Mouse (Mus musculus): ENCODE measurements at regions not wholly inside any gene's neighbourhood (a gene's known extent, or its start where the extent isn't known, plus 50 kb on each side); places are given as distances from the start of the nearest gene placed in this dataset.

- H3K27me3 ChIP-seq, result no peaks in the 10 kb centered on the region
- H3K27ac ChIP-seq (replicated peaks), result no peak overlapping the region
- WGBS, result 63% methylated on average over 4 of the region's 4 CpGs
These were observed 345.1 kb upstream of the Adamts9 start for GRCm38 (mm10) chr6:93288421-93288820.

GRCm38 (mm10) chr6:93285796-93286195, 342.5 kb upstream of the Adamts9 start:
- Histone ChIP-seq H3K4me1 (peaks cover 10% of the 10 kb centered on the region; the same call in 1 of the 2 replicates), H3K27ac (replicated peaks) (no peak overlapping the region), H3K4me3 (no peak overlapping the region), H3K4me2 (replicated peaks) (no peak overlapping the region), H3K27me3 (no peaks in the 10 kb centered on the region), H3K9ac (replicated peaks) (no peak overlapping the region), H3K36me3 (no peaks in the 10 kb centered on the region), H3K9me3 (no peaks in the 10 kb centered on the region)
- WGBS, result 90% methylated on average over 2 of the region's 2 CpGs
- ATAC-seq (ENCODE audit: low FRiP score, low read depth), result no peak

More at GRCm38 (mm10) chr6:93288421-93288820, 345.1 kb upstream of the Adamts9 start:
- Histone ChIP-seq H3K9me3 (no peaks in the 10 kb centered on the region), H3K36me3 (no peaks in the 10 kb centered on the region), H3K4me2 (replicated peaks) (no peak overlapping the region), H3K9ac (replicated peaks) (no peak overlapping the region), H3K4me3 (no peak overlapping the region), H3K4me1 (no peaks in the 10 kb centered on the region)
- no peak for ATAC-seq (ENCODE audit: low FRiP score, low read depth)

- no peaks in the 10 kb centered on the region for H3K27me3 ChIP-seq
- H3K4me1 ChIP-seq, result peaks cover 11% of the 10 kb centered on the region; the same call in 1 of the 2 replicates
- no peak overlapping the region for H3K27ac ChIP-seq (replicated peaks)
- no peaks in the 10 kb centered on the region for H3K36me3 ChIP-seq
- no peak for ATAC-seq (ENCODE audit: low FRiP score, low read depth)
- 81% methylated on average over 1 of the region's 1 CpGs for WGBS
- no peaks in the 10 kb centered on the region for H3K9me3 ChIP-seq
- no peak overlapping the region for H3K4me3 ChIP-seq
- H3K9ac ChIP-seq (replicated peaks), result no peak overlapping the region
- H3K4me2 ChIP-seq (replicated peaks), result no peak overlapping the region
These were observed 338.2 kb upstream of the Adamts9 start for GRCm38 (mm10) chr6:93281530-93281929.

- 84% methylated on average over 12 of the region's 12 CpGs for WGBS
These were observed 330.7 kb upstream of the Adamts9 start for GRCm38 (mm10) chr6:93273917-93274513.

GRCm38 (mm10) chr6:93272206-93272605, 328.9 kb upstream of the Adamts9 start:
- Histone ChIP-seq H3K36me3 (no peaks in the 10 kb centered on the region), H3K4me3 (no peak overlapping the region), H3K4me1 (no peaks in the 10 kb centered on the region), H3K9me3 (no peaks in the 10 kb centered on the region), H3K9ac (replicated peaks) (no peak overlapping the region), H3K27ac (replicated peaks) (no peak overlapping the region), H3K27me3 (no peaks in the 10 kb centered on the region), H3K4me2 (replicated peaks) (no peak overlapping the region)
- WGBS, result 59% methylated on average over 4 of the region's 4 CpGs
- ATAC-seq (ENCODE audit: low FRiP score, low read depth), result no peak

More at GRCm38 (mm10) chr6:93273917-93274513, 330.7 kb upstream of the Adamts9 start:
- ATAC-seq (ENCODE audit: low FRiP score, low read depth), result no peak
- H3K9me3 ChIP-seq, result no peaks in the 10 kb centered on the region
- no peaks in the 10 kb centered on the region for H3K4me1 ChIP-seq
- no peaks in the 10 kb centered on the region for H3K36me3 ChIP-seq
- no peak overlapping the region for H3K4me2 ChIP-seq (replicated peaks)
- H3K9ac ChIP-seq (replicated peaks), result no peak overlapping the region
- H3K27ac ChIP-seq (replicated peaks), result no peak overlapping the region
- H3K4me3 ChIP-seq, result no peak overlapping the region
- no peaks in the 10 kb centered on the region for H3K27me3 ChIP-seq

- Histone ChIP-seq H3K27ac (replicated peaks) (no peak overlapping the region), H3K9me3 (no peaks in the 10 kb centered on the region), H3K4me2 (replicated peaks) (no peak overlapping the region), H3K27me3 (no peaks in the 10 kb centered on the region), H3K4me1 (no peaks in the 10 kb centered on the region), H3K36me3 (no peaks in the 10 kb centered on the region), H3K4me3 (no peak overlapping the region), H3K9ac (replicated peaks) (no peak overlapping the region)
- WGBS, result 89% methylated on average over 5 of the region's 5 CpGs
- no peak for ATAC-seq (ENCODE audit: low FRiP score, low read depth)
These were observed 323.5 kb upstream of the Adamts9 start for GRCm38 (mm10) chr6:93266826-93267225.

GRCm38 (mm10) chr6:93265164-93265563, 321.9 kb upstream of the Adamts9 start:
- 88% methylated on average over 2 of the region's 2 CpGs for WGBS
- H3K9ac ChIP-seq (replicated peaks), result no peak overlapping the region
- H3K9me3 ChIP-seq, result no peaks in the 10 kb centered on the region
- no peak for ATAC-seq (ENCODE audit: low FRiP score, low read depth)
- no peaks in the 10 kb centered on the region for H3K27me3 ChIP-seq
- no peak overlapping the region for H3K4me2 ChIP-seq (replicated peaks)
- H3K4me1 ChIP-seq, result no peaks in the 10 kb centered on the region
- no peaks in the 10 kb centered on the region for H3K36me3 ChIP-seq
- H3K27ac ChIP-seq (replicated peaks), result no peak overlapping the region
- H3K4me3 ChIP-seq, result no peak overlapping the region

GRCm38 (mm10) chr6:93260827-93261226, 317.5 kb upstream of the Adamts9 start:
- ATAC-seq (ENCODE audit: low FRiP score, low read depth), result no peak
- H3K4me2 ChIP-seq (replicated peaks), result no peak overlapping the region
- no peaks in the 10 kb centered on the region for H3K36me3 ChIP-seq
- H3K4me3 ChIP-seq, result no peak overlapping the region
- no peak overlapping the region for H3K27ac ChIP-seq (replicated peaks)
- WGBS, result 89% methylated on average over 4 of the region's 4 CpGs
- H3K9me3 ChIP-seq, result no peaks in the 10 kb centered on the region
- no peaks in the 10 kb centered on the region for H3K27me3 ChIP-seq
- H3K4me1 ChIP-seq, result no peaks in the 10 kb centered on the region
- no peak overlapping the region for H3K9ac ChIP-seq (replicated peaks)

GRCm38 (mm10) chr6:93257130-93257841, 314.0 kb upstream of the Adamts9 start:
- H3K4me1 ChIP-seq, result no peaks in the 10 kb centered on the region
- no peak overlapping the region for H3K27ac ChIP-seq (replicated peaks)
- ATAC-seq (ENCODE audit: low FRiP score, low read depth), result no peak
- H3K27me3 ChIP-seq, result no peaks in the 10 kb centered on the region
- no peaks in the 10 kb centered on the region for H3K9me3 ChIP-seq
- 84% methylated on average over 5 of the region's 5 CpGs for WGBS
- no peak overlapping the region for H3K4me3 ChIP-seq
- H3K4me2 ChIP-seq (replicated peaks), result no peak overlapping the region
- H3K9ac ChIP-seq (replicated peaks), result no peak overlapping the region
- no peaks in the 10 kb centered on the region for H3K36me3 ChIP-seq

GRCm38 (mm10) chr6:93253746-93254145, 310.5 kb upstream of the Adamts9 start:
- 75% methylated on average over 7 of the region's 7 CpGs for WGBS
- no peak overlapping the region for H3K9ac ChIP-seq (replicated peaks)
- H3K27me3 ChIP-seq, result no peaks in the 10 kb centered on the region
- H3K9me3 ChIP-seq, result no peaks in the 10 kb centered on the region
- H3K27ac ChIP-seq (replicated peaks), result no peak overlapping the region
- no peak overlapping the region for H3K4me3 ChIP-seq
- H3K36me3 ChIP-seq, result no peaks in the 10 kb centered on the region
- ATAC-seq (ENCODE audit: low FRiP score, low read depth), result no peak
- no peak overlapping the region for H3K4me2 ChIP-seq (replicated peaks)
- H3K4me1 ChIP-seq, result no peaks in the 10 kb centered on the region

GRCm38 (mm10) chr6:93248973-93249372, 305.7 kb upstream of the Adamts9 start:
- no peak for ATAC-seq (ENCODE audit: low FRiP score, low read depth)
- Histone ChIP-seq H3K4me3 (no peak overlapping the region), H3K9me3 (no peaks in the 10 kb centered on the region), H3K27ac (replicated peaks) (no peak overlapping the region), H3K36me3 (no peaks in the 10 kb centered on the region), H3K9ac (replicated peaks) (no peak overlapping the region), H3K27me3 (no peaks in the 10 kb centered on the region), H3K4me1 (no peaks in the 10 kb centered on the region), H3K4me2 (replicated peaks) (no peak overlapping the region)
- 94% methylated on average over 4 of the region's 4 CpGs for WGBS

GRCm38 (mm10) chr6:93246498-93247242, 303.4 kb upstream of the Adamts9 start:
- no peaks in the 10 kb centered on the region for H3K4me1 ChIP-seq
- H3K36me3 ChIP-seq, result no peaks in the 10 kb centered on the region
- no peak overlapping the region for H3K4me3 ChIP-seq
- no peak overlapping the region for H3K27ac ChIP-seq (replicated peaks)
- H3K27me3 ChIP-seq, result no peaks in the 10 kb centered on the region
- no peak overlapping the region for H3K4me2 ChIP-seq (replicated peaks)
- no peak overlapping the region for H3K9ac ChIP-seq (replicated peaks)
- ATAC-seq (ENCODE audit: low FRiP score, low read depth), result no peak
- 87% methylated on average over 6 of the region's 6 CpGs for WGBS
- peaks cover 4% of the 10 kb centered on the region; the same call in 1 of the 2 replicates for H3K9me3 ChIP-seq
